Mouse (Mus musculus) bone marrow, adult 2 months (tissue): Measurements from ENCODE around the gene Pard3b. TPM values are rescaled to one million over a fixed set of nuclear protein-coding genes. Genes with fewer than 3 reads are reported as not detected.

Experiments used
- H3K27ac ChIP-seq: fragments of 200-500 bp; 2 replicates; pipeline ENCODE4 v1.5.1; 2012; ENCODE audit warnings: low read depth, mild to moderate bottlenecking, control low read depth, inconsistent platforms, low read length; ENCODE audit not compliant: control insufficient read depth, poor library complexity, insufficient read depth
- H3K4me1 ChIP-seq: fragments of 200-500 bp; 2 replicates; pipeline ENCODE4 v1.6.1; 2011; ENCODE audit warnings: low read length; ENCODE audit not compliant: control insufficient read depth, insufficient read depth
- H3K4me3 ChIP-seq: fragments of 200-500 bp; replicated peaks from 2 replicates; pipeline ENCODE3; 2011; ENCODE audit warnings: mild to moderate bottlenecking, low read depth, low read length, control low read depth; ENCODE audit not compliant: control insufficient read depth
- CTCF ChIP-seq: fragments of 200-500 bp; IDR thresholded peaks from 2 replicates; pipeline ENCODE4 v1.5.1; 2011; ENCODE audit warnings: low read length, control low read depth; ENCODE audit not compliant: control insufficient read depth, insufficient read depth
- POLR2A ChIP-seq: fragments of 200-500 bp; IDR thresholded peaks from 2 replicates; pipeline ENCODE4 v1.6.1; 2011; ENCODE audit warnings: low read depth, mild to moderate bottlenecking, control low read depth, low read length, borderline replicate concordance; ENCODE audit not compliant: control insufficient read depth
- WGBS: fragments of 180-500 bp; shearing (Covaris S2); methylation state at CpG from one replicate; pipeline ENCODE4 v1.1.7; 2018; 5-methylcytosine and 5-hydroxymethylcytosine counted together
- polyA plus RNA-seq: library from polyadenylated mRNA; stranded (reverse); fragments of >200 nt; gene quantifications from 2 replicates; pipeline ENCODE4 v1.2.4, GENCODE M21; 2011; ENCODE audit warnings: low replicate concordance; ENCODE audit not compliant: missing spikeins, insufficient read depth, insufficient read length

The Pard3b gene
- polyA plus RNA-seq, 1 experiment = 9.7 TPM

DNA sequence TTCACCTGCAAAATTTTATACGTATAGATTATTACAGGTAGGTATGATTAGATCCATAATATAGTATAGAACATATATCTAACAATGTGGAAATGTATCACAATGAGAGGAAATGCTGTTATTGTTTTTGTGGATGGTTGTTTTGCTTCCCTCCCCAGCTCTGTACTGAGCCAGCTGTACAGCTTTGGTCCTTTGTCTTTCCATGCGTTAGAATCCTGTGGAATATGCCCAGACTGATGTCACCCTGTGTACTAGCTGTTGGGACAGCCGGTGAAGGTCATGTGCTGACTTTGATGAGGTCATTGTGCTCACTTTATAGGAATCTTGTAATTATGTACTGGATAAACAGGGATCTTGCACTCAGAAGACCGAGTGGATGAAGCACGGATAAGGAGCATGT lies 286.9 kb downstream of the Pard3b start:
- WGBS = 87% methylated on average over 5 of the region's 5 CpGs
- no peak overlapping the region for H3K4me3 ChIP-seq
- TF ChIP-seq POLR2A (no peak), CTCF (no peak)

DNA sequence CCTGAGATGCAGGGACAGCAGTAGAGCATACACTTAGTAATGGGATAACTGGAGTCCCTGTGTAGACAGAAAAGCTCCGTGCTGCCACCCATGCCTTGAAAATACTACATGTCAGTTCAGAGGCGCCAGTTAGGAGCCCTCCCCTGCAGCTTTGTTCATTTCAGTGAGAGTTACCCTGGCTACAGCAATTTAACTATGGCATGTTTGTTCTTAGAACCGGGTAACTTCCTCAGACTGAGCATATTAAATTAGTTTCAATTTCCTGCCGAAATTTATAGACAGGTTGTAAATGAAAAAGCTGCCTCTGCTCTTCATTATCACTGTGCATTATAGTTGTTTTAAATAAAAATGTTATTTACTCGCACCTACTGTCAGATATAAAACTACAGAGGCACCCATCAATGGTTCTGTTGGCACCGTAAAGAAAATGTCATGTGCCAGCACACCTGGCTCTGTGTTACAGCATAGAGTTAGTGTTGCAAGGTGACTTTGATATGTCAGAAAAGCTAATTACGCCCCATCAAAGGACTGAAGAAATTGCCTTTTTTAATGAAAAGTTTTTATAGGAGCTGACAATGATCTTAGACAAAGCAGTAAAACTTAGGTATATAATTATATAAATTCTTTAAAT lies 289.6 kb downstream of the Pard3b start:
- 41% methylated on average over 7 of the region's 7 CpGs for WGBS
- no peak for TF ChIP-seq POLR2A
- TF ChIP-seq CTCF = no peak
- Histone ChIP-seq H3K4me3 (no peak overlapping the region), H3K27ac (no peak overlapping the region), H3K4me1 (no peaks in the 10 kb centered on the region)

More for the DNA sequence above, 286.9 kb downstream of the Pard3b start:
- Histone ChIP-seq H3K4me1 (no peaks in the 10 kb centered on the region), H3K27ac (no peak overlapping the region)

GRCm38 (mm10) chr1:61933574-61933973 lies 294.9 kb downstream of the Pard3b start:
- 55% methylated on average over 2 of the region's 2 CpGs for WGBS
- no peak for TF ChIP-seq CTCF
- TF ChIP-seq POLR2A = no peak
- H3K4me1 ChIP-seq = no peaks in the 10 kb centered on the region; the same call in 1 of the 2 replicates
- H3K27ac ChIP-seq = no peak overlapping the region
- H3K4me3 ChIP-seq = no peak overlapping the region

- 66% methylated on average over 4 of the region's 4 CpGs for WGBS
- Histone ChIP-seq H3K27ac (no peak overlapping the region), H3K4me3 (no peak overlapping the region), H3K4me1 (no peaks in the 10 kb centered on the region; the same call in 1 of the 2 replicates)
- no peak for TF ChIP-seq CTCF
Observed at GRCm38 (mm10) chr1:61934760-61935159, 296.1 kb downstream of the Pard3b start.

DNA sequence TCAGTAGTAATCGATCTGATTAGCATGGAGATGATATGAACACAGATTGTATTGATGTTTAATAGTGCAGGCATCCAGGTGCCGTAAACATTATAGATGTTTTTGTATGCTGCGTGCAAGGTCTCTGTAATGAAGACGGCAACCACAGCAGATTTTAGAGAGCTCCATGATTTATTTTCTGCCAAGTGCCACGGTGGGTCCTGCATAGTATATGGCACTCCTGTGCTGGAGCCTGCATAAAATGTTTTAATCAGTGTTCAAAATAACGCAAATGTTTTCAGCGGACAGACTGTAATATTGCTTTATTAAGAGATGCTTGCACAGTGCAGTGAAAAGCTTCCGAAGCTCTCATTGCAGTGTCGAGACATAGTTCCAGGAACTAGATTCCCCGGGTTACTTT lies 301.3 kb downstream of the Pard3b start:
- 83% methylated on average over 10 of the region's 10 CpGs for WGBS
- Histone ChIP-seq H3K4me3 (no peak overlapping the region), H3K4me1 (no peaks in the 10 kb centered on the region; the same call in 1 of the 2 replicates), H3K27ac (no peak overlapping the region)
- TF ChIP-seq CTCF = no peak
- no peak for TF ChIP-seq POLR2A

GRCm38 (mm10) chr1:61961533-61961932 lies 322.9 kb downstream of the Pard3b start:
- Histone ChIP-seq H3K4me1 (no peaks in the 10 kb centered on the region), H3K27ac (no peak overlapping the region), H3K4me3 (no peak overlapping the region)
- WGBS = 86% methylated on average over 9 of the region's 9 CpGs
- no peak for TF ChIP-seq CTCF
- TF ChIP-seq POLR2A = no peak

DNA sequence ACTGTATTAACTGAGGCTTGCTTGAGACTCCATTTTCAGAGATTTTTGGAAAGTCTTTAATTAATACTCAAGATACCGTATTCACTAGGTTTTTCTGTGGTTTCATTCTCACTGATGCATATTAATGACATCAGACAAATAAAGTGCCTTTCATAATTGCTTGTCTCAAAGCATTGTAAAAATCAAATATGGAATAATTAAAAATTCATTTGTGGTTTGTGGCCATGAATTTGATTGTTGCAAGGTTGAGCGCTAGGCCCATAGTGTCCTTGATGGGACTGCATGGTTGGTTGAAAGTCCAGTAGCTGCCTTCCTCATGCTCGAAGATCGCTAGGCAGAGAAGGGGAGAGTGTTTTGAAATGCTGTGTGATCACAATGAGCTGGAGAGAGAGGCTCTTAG lies 323.9 kb downstream of the Pard3b start:
- TF ChIP-seq POLR2A (no peak), CTCF (no peak)
- no peak overlapping the region for H3K27ac ChIP-seq
- H3K4me3 ChIP-seq = no peak overlapping the region
- no peaks in the 10 kb centered on the region for H3K4me1 ChIP-seq
- 89% methylated on average over 4 of the region's 4 CpGs for WGBS

DNA sequence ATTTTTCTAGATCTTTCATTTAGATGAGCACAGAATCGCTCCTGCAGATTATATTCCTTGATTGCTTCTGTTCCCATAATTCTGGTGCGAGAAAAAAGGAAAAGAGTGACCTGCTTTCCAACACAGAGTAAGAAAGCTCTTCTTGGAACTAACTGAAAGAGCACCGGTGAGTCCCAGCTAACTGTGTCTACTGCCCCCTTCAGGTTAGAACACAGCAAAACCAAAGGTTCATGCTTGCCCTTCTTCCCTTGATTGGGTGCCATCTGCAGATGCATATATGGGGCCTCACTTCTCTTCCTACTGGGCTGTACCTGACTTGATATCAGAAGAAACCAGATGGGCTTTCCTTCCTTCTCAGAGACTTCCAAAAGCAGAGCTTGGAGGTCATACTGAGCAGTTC lies 328.5 kb downstream of the Pard3b start:
- TF ChIP-seq CTCF = no peak
- TF ChIP-seq POLR2A = no peak
- H3K4me3 ChIP-seq = no peak overlapping the region
- 79% methylated on average over 3 of the region's 3 CpGs for WGBS
- no peak overlapping the region for H3K27ac ChIP-seq
- H3K4me1 ChIP-seq = no peaks in the 10 kb centered on the region

DNA sequence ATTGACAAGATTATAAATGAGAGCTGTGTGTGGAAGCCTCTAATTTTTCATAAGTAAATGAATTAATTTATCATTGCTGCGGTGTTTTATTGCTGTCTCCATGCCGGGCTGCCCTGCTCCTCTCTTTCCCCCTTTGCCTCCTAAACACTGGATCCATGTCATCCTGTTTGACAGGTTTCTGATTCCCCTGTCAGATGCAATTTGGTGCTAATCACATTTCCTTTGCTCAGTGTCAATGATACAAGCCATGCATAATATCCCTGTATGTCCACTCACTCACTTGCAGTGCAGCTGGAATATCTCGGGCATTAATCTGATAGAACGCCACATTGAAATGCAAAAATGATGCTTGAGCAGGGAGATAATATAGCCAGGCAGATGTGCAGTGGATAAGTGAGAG lies 329.2 kb downstream of the Pard3b start:
- Histone ChIP-seq H3K27ac (no peak overlapping the region), H3K4me3 (no peak overlapping the region), H3K4me1 (no peaks in the 10 kb centered on the region)
- 84% methylated on average over 4 of the region's 4 CpGs for WGBS
- TF ChIP-seq CTCF (no peak), POLR2A (no peak)
